Mouse (Mus musculus): ENCODE data around the gene Gstm5. TPM values are rescaled to one million over a fixed set of nuclear protein-coding genes. Genes with fewer than 3 reads are reported as not detected.

The Gstm5 gene
- not detected for total RNA-seq (2023)

GRCm38 (mm10) chr3:107895720-107896569, at the start of gene Gstm5:
TSS of gene Gstm5 (plus strand) at chr3:107895821.

GRCm38 (mm10) chr3:107877005-107877404, 18.6 kb upstream of the Gstm5 start, which contains the start of gene Eps8l3:
TSS of gene Eps8l3 (plus strand) at chr3:107877229.

GRCm38 (mm10) chr3:107931670-107932069, 36.0 kb downstream of the Gstm5 start, which contains the start of gene Gstm7:
TSS of gene Gstm7 (minus strand) at chr3:107931817.

GRCm38 (mm10) chr3:107943239-107943990, 47.8 kb downstream of the Gstm5 start, which contains the start of gene Gstm6:
TSS of gene Gstm6 (minus strand) at chr3:107943749.

Other genes starting within 250 kb of the Gstm5 start
- gene Ahcyl1, start 199.3 kb upstream of the Gstm5 start, total RNA-seq (2023), result 71.0 TPM
- gene Csf1, start 135.4 kb upstream of the Gstm5 start, total RNA-seq (2023), result 5.2 TPM
- gene Eps8l3, start 18.6 kb upstream of the Gstm5 start, total RNA-seq (2023), result not detected
- gene Gstm7, start 36.0 kb downstream of the Gstm5 start, total RNA-seq (2023), result 2.7 TPM
- not detected for gene Gstm6, start 47.9 kb downstream of the Gstm5 start, total RNA-seq (2023)
- gene Gstm3, start 73.5 kb downstream of the Gstm5 start, total RNA-seq (2023), result not detected
- 1.3 TPM for gene Gstm2, start 90.6 kb downstream of the Gstm5 start, total RNA-seq (2023)
- gene Gstm1, start 122.2 kb downstream of the Gstm5 start, total RNA-seq (2023), result 9.4 TPM
- 3.9 TPM for gene Gstm4, start 149.1 kb downstream of the Gstm5 start, total RNA-seq (2023)
- gene Ampd2, start 190.8 kb downstream of the Gstm5 start, total RNA-seq (2023), result 33.1 TPM
- not detected for gene Gnat2, start 197.0 kb downstream of the Gstm5 start, total RNA-seq (2023)

Data from CD4-positive naive resting alpha-beta T cell, adult 57 days (primary cell).